ENCODE assay signal across 27 mouse cellular contexts in the genomic region with DNA sequence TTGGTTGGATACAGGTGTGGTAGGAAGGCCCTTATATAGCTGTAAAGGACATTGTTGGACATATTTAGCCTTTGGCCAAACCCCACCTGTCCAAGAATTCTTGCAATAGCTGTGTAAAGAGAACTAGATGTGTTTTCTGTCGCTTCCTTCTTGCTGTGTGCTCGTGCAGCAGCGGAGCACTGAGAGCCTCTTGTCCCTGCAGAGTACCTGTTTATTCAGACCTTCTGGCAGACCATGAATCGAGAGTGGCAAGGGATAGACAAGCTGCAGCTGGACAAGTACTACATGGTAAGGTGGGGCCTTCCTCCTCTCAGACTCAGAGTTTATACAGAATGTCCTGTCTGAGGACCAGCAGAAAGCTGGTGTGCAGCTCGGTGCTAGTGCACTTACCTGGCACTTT. TPM values are rescaled to one million over a fixed set of nuclear protein-coding genes. Genes with fewer than 3 reads are reported as not detected.
"Had no signal": no experiment of that assay in that cellular context is flagged by ENCODE, and none has a peak within 500 bp of the region (broad histone marks: within the 10 kb centered on the region; RNA-seq: fewer than 3 reads in every experiment).

No protein-coding gene starts in this region.

- H3K27ac ChIP-seq: left cerebral cortex, adult 2 months; limb, embryonic 10.5 days; limb, embryonic 12.5 days; limb, embryonic 13.5 days; limb, embryonic 15.5 days; liver, embryonic 12.5 days; liver, embryonic 13.5 days; liver, embryonic 14.5 days; liver, embryonic 15.5 days; lung, embryonic 15.5 days; macrophage; midbrain, embryonic 10.5 days; midbrain, embryonic 12.5 days; midbrain, embryonic 13.5 days; midbrain, embryonic 15.5 days; neural tube, embryonic 12.5 days; neural tube, embryonic 13.5 days had no signal

- H3K4me1 ChIP-seq: limb, embryonic 10.5 days; limb, embryonic 12.5 days; limb, embryonic 13.5 days; limb, embryonic 15.5 days; liver, embryonic 15.5 days; lung, embryonic 15.5 days; midbrain, embryonic 10.5 days; midbrain, embryonic 12.5 days; midbrain, embryonic 13.5 days; midbrain, embryonic 15.5 days; neural tube, embryonic 12.5 days; neural tube, embryonic 13.5 days had no signal

- H3K27me3 ChIP-seq: limb, embryonic 12.5 days; limb, embryonic 13.5 days; limb, embryonic 15.5 days; liver, embryonic 12.5 days; liver, embryonic 13.5 days; liver, embryonic 15.5 days; lung, embryonic 15.5 days; megakaryocyte, embryonic 14.5 days; midbrain, embryonic 12.5 days; midbrain, embryonic 13.5 days; midbrain, embryonic 15.5 days; neural tube, embryonic 12.5 days; neural tube, embryonic 13.5 days had no signal

- H3K9ac ChIP-seq: limb, embryonic 12.5 days; limb, embryonic 13.5 days; limb, embryonic 15.5 days; liver, embryonic 12.5 days; liver, embryonic 13.5 days; liver, embryonic 14.5 days; liver, embryonic 15.5 days; liver, postnatal 0 days; lung, embryonic 14.5 days; lung, embryonic 15.5 days; midbrain, embryonic 12.5 days; midbrain, embryonic 13.5 days; midbrain, embryonic 15.5 days; neural tube, embryonic 12.5 days; neural tube, embryonic 13.5 days had no signal

- H3K9me3 ChIP-seq: limb, embryonic 10.5 days; limb, embryonic 12.5 days; limb, embryonic 13.5 days; limb, embryonic 15.5 days; liver, embryonic 12.5 days; liver, embryonic 13.5 days; liver, embryonic 15.5 days; lung, embryonic 15.5 days; megakaryocyte, embryonic 14.5 days; midbrain, embryonic 10.5 days; midbrain, embryonic 12.5 days; midbrain, embryonic 13.5 days; midbrain, embryonic 15.5 days; neural tube, embryonic 12.5 days; neural tube, embryonic 13.5 days had no signal

- H3K4me2 ChIP-seq: limb, embryonic 12.5 days; limb, embryonic 13.5 days; limb, embryonic 15.5 days; liver, embryonic 11.5 days; liver, embryonic 12.5 days; liver, embryonic 13.5 days; liver, embryonic 15.5 days; lung, embryonic 14.5 days; lung, embryonic 15.5 days; midbrain, embryonic 12.5 days; midbrain, embryonic 13.5 days; midbrain, embryonic 15.5 days; neural tube, embryonic 12.5 days; neural tube, embryonic 13.5 days had no signal

- H3K4me3 ChIP-seq: left cerebral cortex, adult 2 months; limb, embryonic 10.5 days; limb, embryonic 12.5 days; limb, embryonic 13.5 days; limb, embryonic 15.5 days; liver, embryonic 12.5 days; liver, embryonic 13.5 days; liver, embryonic 15.5 days; lung, embryonic 15.5 days; megakaryocyte, embryonic 14.5 days; midbrain, embryonic 10.5 days; midbrain, embryonic 12.5 days; midbrain, embryonic 13.5 days; midbrain, embryonic 15.5 days; myocyte; neural tube, embryonic 12.5 days; neural tube, embryonic 13.5 days had no signal

- DNase-seq: layer of hippocampus, postnatal 36 days; left cerebral cortex, postnatal 4 days; liver; liver, embryonic 13.5 days; liver, postnatal 0 days; lung, adult 2 months; lung, embryonic 14.5 days; midbrain, embryonic 14.5 days had no signal

- ATAC-seq: liver, embryonic 12.5 days; liver, postnatal 0 days; midbrain, embryonic 13.5 days; midbrain, embryonic 15.5 days had no signal

RNA-seq across cellular contexts. Expression of a gene that starts 12.2 kb away (rescaled TPM):
- polyA plus RNA-seq: macrophage had no signal
